Mouse (Mus musculus): ENCODE results near the gene Btbd9. TPM values are rescaled to one million over a fixed set of nuclear protein-coding genes. Genes with fewer than 3 reads are reported as not detected.

The Btbd9 gene
- polyA plus RNA-seq, 1 experiment from 2014 or later: 150 TPM

GRCm38 (mm10) chr17:30263535-30263934 is 312.8 kb downstream of the Btbd9 start:
- H3K36me3 ChIP-seq: no peaks in the 10 kb centered on the region
- H3K9ac ChIP-seq: no peak overlapping the region; the same call in 1 of the 2 replicates
- WGBS: 91% methylated on average over 2 of the region's 2 CpGs
- H3K4me3 ChIP-seq: no peak overlapping the region
- H3K4me1 ChIP-seq (replicated peaks): peaks cover 57% of the 10 kb centered on the region
- no peak overlapping the region for H3K4me2 ChIP-seq
- peak overlapping the region; percentile 69; the same call in 1 of the 2 replicates for H3K27ac ChIP-seq
- no peaks in the 10 kb centered on the region for H3K27me3 ChIP-seq
- H3K9me3 ChIP-seq: no peaks in the 10 kb centered on the region
- no peak for ATAC-seq (ENCODE audit: low FRiP score)

GRCm38 (mm10) chr17:30262943-30263342 is 313.3 kb downstream of the Btbd9 start:
- H3K9me3 ChIP-seq: no peaks in the 10 kb centered on the region
- peaks cover 58% of the 10 kb centered on the region for H3K4me1 ChIP-seq (replicated peaks)
- H3K27me3 ChIP-seq: no peaks in the 10 kb centered on the region
- H3K4me2 ChIP-seq: no peak overlapping the region
- 60% methylated on average over 6 of the region's 6 CpGs for WGBS
- no peaks in the 10 kb centered on the region for H3K36me3 ChIP-seq
- no peak for ATAC-seq (ENCODE audit: low FRiP score)
- no peak overlapping the region for H3K4me3 ChIP-seq
- no peak overlapping the region; the same call in 1 of the 2 replicates for H3K9ac ChIP-seq
- peak overlapping the region; percentile 69 for H3K27ac ChIP-seq

- no peak for ATAC-seq (ENCODE audit: low FRiP score)
- Histone ChIP-seq H3K4me3 (no peak overlapping the region), H3K9ac (no peak overlapping the region), H3K9me3 (no peaks in the 10 kb centered on the region), H3K4me1 (replicated peaks) (peaks cover 61% of the 10 kb centered on the region), H3K27me3 (no peaks in the 10 kb centered on the region), H3K4me2 (no peak overlapping the region), H3K27ac (peak overlapping the region; percentile 69), H3K36me3 (no peaks in the 10 kb centered on the region)
- WGBS: 66% methylated on average over 4 of the region's 4 CpGs
Measured at GRCm38 (mm10) chr17:30262440-30262839, 313.8 kb downstream of the Btbd9 start.

- Histone ChIP-seq H3K27me3 (no peaks in the 10 kb centered on the region), H3K9ac (no peak overlapping the region), H3K4me3 (no peak overlapping the region), H3K9me3 (no peaks in the 10 kb centered on the region), H3K4me1 (replicated peaks) (peaks cover 62% of the 10 kb centered on the region), H3K36me3 (no peaks in the 10 kb centered on the region), H3K27ac (peak overlapping the region; percentile 66), H3K4me2 (no peak overlapping the region)
- ATAC-seq (ENCODE audit: low FRiP score): no peak
- WGBS: 46% methylated on average over 3 of the region's 3 CpGs
Measured at GRCm38 (mm10) chr17:30261983-30262340, 314.3 kb downstream of the Btbd9 start.

- Histone ChIP-seq H3K9me3 (no peaks in the 10 kb centered on the region), H3K4me2 (no peak overlapping the region), H3K27ac (peak overlapping the region; percentile 66), H3K4me1 (replicated peaks) (peaks cover 67% of the 10 kb centered on the region), H3K9ac (no peak overlapping the region), H3K36me3 (no peaks in the 10 kb centered on the region), H3K4me3 (no peak overlapping the region), H3K27me3 (no peaks in the 10 kb centered on the region)
- no peak for ATAC-seq (ENCODE audit: low FRiP score)
- 64% methylated on average over 10 of the region's 10 CpGs for WGBS
Measured at GRCm38 (mm10) chr17:30261307-30261982, 314.8 kb downstream of the Btbd9 start.

GRCm38 (mm10) chr17:30260641-30261306 is 315.5 kb downstream of the Btbd9 start:
- WGBS: 43% methylated on average over 6 of the region's 6 CpGs
- no peak overlapping the region for H3K4me3 ChIP-seq
- H3K9ac ChIP-seq: no peak overlapping the region
- no peaks in the 10 kb centered on the region for H3K9me3 ChIP-seq
- ATAC-seq (ENCODE audit: low FRiP score): no peak
- no peak overlapping the region for H3K4me2 ChIP-seq
- peaks cover 74% of the 10 kb centered on the region for H3K4me1 ChIP-seq (replicated peaks)
- H3K27me3 ChIP-seq: no peaks in the 10 kb centered on the region
- H3K36me3 ChIP-seq: no peaks in the 10 kb centered on the region
- no peak overlapping the region for H3K27ac ChIP-seq

- Histone ChIP-seq H3K9ac (no peak overlapping the region), H3K27ac (no peak overlapping the region), H3K4me2 (no peak overlapping the region), H3K36me3 (no peaks in the 10 kb centered on the region), H3K4me3 (no peak overlapping the region), H3K9me3 (no peaks in the 10 kb centered on the region), H3K27me3 (no peaks in the 10 kb centered on the region), H3K4me1 (replicated peaks) (peaks cover 82% of the 10 kb centered on the region)
- ATAC-seq (ENCODE audit: low FRiP score): no peak
- 65% methylated on average over 6 of the region's 6 CpGs for WGBS
Measured at GRCm38 (mm10) chr17:30259938-30260337, 316.4 kb downstream of the Btbd9 start.

GRCm38 (mm10) chr17:30258480-30258879 is 317.8 kb downstream of the Btbd9 start:
- ATAC-seq (ENCODE audit: low FRiP score): no peak
- 75% methylated on average over 4 of the region's 4 CpGs for WGBS

GRCm38 (mm10) chr17:30255928-30256560 is 320.2 kb downstream of the Btbd9 start:
- Histone ChIP-seq H3K4me2 (no peak overlapping the region), H3K27me3 (no peaks in the 10 kb centered on the region), H3K9me3 (no peaks in the 10 kb centered on the region), H3K4me3 (no peak overlapping the region), H3K36me3 (no peaks in the 10 kb centered on the region), H3K27ac (peak overlapping the region; percentile 46), H3K9ac (peak overlapping the region; percentile 10; the same call in 1 of the 2 replicates), H3K4me1 (replicated peaks) (peaks cover 68% of the 10 kb centered on the region)
- ATAC-seq (ENCODE audit: low FRiP score): no peak
- WGBS: 54% methylated on average over 8 of the region's 8 CpGs

More at GRCm38 (mm10) chr17:30258480-30258879, 317.8 kb downstream of the Btbd9 start:
- Histone ChIP-seq H3K36me3 (no peaks in the 10 kb centered on the region), H3K4me2 (no peak overlapping the region), H3K27ac (no peak overlapping the region), H3K4me3 (no peak overlapping the region), H3K9me3 (no peaks in the 10 kb centered on the region), H3K27me3 (no peaks in the 10 kb centered on the region), H3K9ac (no peak overlapping the region), H3K4me1 (replicated peaks) (peaks cover 90% of the 10 kb centered on the region)

GRCm38 (mm10) chr17:30253924-30254323 is 322.4 kb downstream of the Btbd9 start:
- 39% methylated on average over 7 of the region's 7 CpGs for WGBS
- no peaks in the 10 kb centered on the region for H3K36me3 ChIP-seq
- H3K9ac ChIP-seq: no peak overlapping the region
- no peak overlapping the region for H3K4me3 ChIP-seq
- no peaks in the 10 kb centered on the region for H3K9me3 ChIP-seq
- no peak overlapping the region for H3K4me2 ChIP-seq
- peaks cover 58% of the 10 kb centered on the region for H3K4me1 ChIP-seq (replicated peaks)
- no peak for ATAC-seq (ENCODE audit: low FRiP score)
- H3K27ac ChIP-seq: 0 out of 2 replicates have a peak overlapping the region, but pooled peaks have one; percentile 60
- no peaks in the 10 kb centered on the region for H3K27me3 ChIP-seq

- Histone ChIP-seq H3K9ac (no peak overlapping the region), H3K27ac (no peak overlapping the region), H3K9me3 (no peaks in the 10 kb centered on the region), H3K4me3 (no peak overlapping the region), H3K4me2 (no peak overlapping the region), H3K36me3 (no peaks in the 10 kb centered on the region), H3K27me3 (no peaks in the 10 kb centered on the region), H3K4me1 (replicated peaks) (peaks cover 49% of the 10 kb centered on the region)
- no peak for ATAC-seq (ENCODE audit: low FRiP score)
- 56% methylated on average over 5 of the region's 5 CpGs for WGBS
Measured at GRCm38 (mm10) chr17:30253028-30253427, 323.3 kb downstream of the Btbd9 start.

GRCm38 (mm10) chr17:30245308-30245706 is 331.0 kb downstream of the Btbd9 start:
- H3K4me1 ChIP-seq (replicated peaks): peaks cover 71% of the 10 kb centered on the region

More at GRCm38 (mm10) chr17:30245308-30245706, 331.0 kb downstream of the Btbd9 start:
- H3K4me3 ChIP-seq: no peak overlapping the region
- 64% methylated on average over 10 of the region's 10 CpGs for WGBS
- peak overlapping the region; percentile 35 for H3K27ac ChIP-seq
- no peaks in the 10 kb centered on the region for H3K36me3 ChIP-seq
- no peaks in the 10 kb centered on the region for H3K27me3 ChIP-seq
- H3K4me2 ChIP-seq: no peak overlapping the region
- H3K9ac ChIP-seq: no peak overlapping the region
- no peaks in the 10 kb centered on the region for H3K9me3 ChIP-seq
- ATAC-seq (ENCODE audit: low FRiP score): no peak
